Mouse (Mus musculus) liver, embryonic 14.5 days (tissue): ENCODE data around the gene Cyp2c40. TPM values are rescaled to one million over a fixed set of nuclear protein-coding genes. Genes with fewer than 3 reads are reported as not detected.
A peak's percentile ranks its signal among the peaks of the same experiment; 100 is the strongest.

Experiments
- ATAC-seq: fragments of 200-750 bp; cut with Nextera tagmentation; 2 replicates; pipeline ENCODE4 v1.8.0; 2017; ENCODE audit warnings: moderate number of reproducible peaks, mild to moderate bottlenecking, moderate library complexity; ENCODE audit not compliant: insufficient read depth
- DNase-seq, 3 experiments: peaks; one replicate each; pipeline ENCODE4 v3.0.0-alpha.2; 2012 to 2013; ENCODE audit warnings: low read depth in 3 of 3, low spot score in 3 of 3
- H3K27ac ChIP-seq: fragments of 300-500 bp; sonication (generic); 2 replicates; pipeline ENCODE4 v1.5.1; 2014; ENCODE audit warnings: moderate library complexity, mild to moderate bottlenecking, control low read depth, inconsistent platforms
- H3K27me3 ChIP-seq: fragments of 300-500 bp; sonication (generic); 2 replicates; pipeline ENCODE4 v1.6.1; 2014; ENCODE audit warnings: mild to moderate bottlenecking, low read length, moderate library complexity; ENCODE audit not compliant: control insufficient read depth, insufficient read depth
- H3K36me3 ChIP-seq: fragments of 300-500 bp; sonication (generic); replicated peaks from 2 replicates; pipeline ENCODE4 v1.6.1; 2014; ENCODE audit warnings: low read depth; ENCODE audit not compliant: control insufficient read depth, insufficient read depth
- H3K4me1 ChIP-seq, 2 experiments: fragments of 200-500 bp in 1 of 2; fragments of 300-500 bp in 1 of 2; sonication (generic) in 1 of 2; replicated peaks; 2 replicates each; pipeline ENCODE4 v1.6.1; 2012 to 2014; ENCODE audit warnings: antibody characterized with exemption in 1 of 2, inconsistent platforms in 1 of 2, low read length in 1 of 2; ENCODE audit not compliant: control insufficient read depth in 2 of 2, insufficient read depth in 2 of 2
- H3K4me2 ChIP-seq: fragments of 300-500 bp; sonication (generic); 2 replicates; pipeline ENCODE4 v1.6.1; 2014; ENCODE audit warnings: low read depth, mild to moderate bottlenecking, control low read depth, moderate library complexity
- H3K4me3 ChIP-seq, 2 experiments: fragments of 200-500 bp in 1 of 2; fragments of 300-500 bp in 1 of 2; sonication (generic) in 1 of 2; 2 replicates each; pipeline ENCODE4 v1.5.1; 2012 to 2014; ENCODE audit warnings: low read depth in 2 of 2, low read length in 2 of 2, mild to moderate bottlenecking in 2 of 2, control low read depth in 1 of 2, inconsistent platforms in 1 of 2, moderate library complexity in 1 of 2; ENCODE audit not compliant: insufficient read depth in 1 of 2
- H3K9ac ChIP-seq: fragments of 300-500 bp; sonication (generic); replicated peaks from 2 replicates; pipeline ENCODE4 v1.6.1; 2014; ENCODE audit warnings: mild to moderate bottlenecking, control low read depth, moderate library complexity
- H3K9me3 ChIP-seq: fragments of 300-500 bp; sonication (generic); 2 replicates; pipeline ENCODE4 v1.6.1; 2016; ENCODE audit warnings: low read length, mixed read lengths; ENCODE audit not compliant: control insufficient read depth
- CTCF ChIP-seq: IDR thresholded peaks from 2 replicates; pipeline ENCODE4 v1.5.1; 2016; ENCODE audit warnings: antibody characterized with exemption, low read depth, control low read depth
- EP300 ChIP-seq: IDR thresholded peaks from 2 replicates; pipeline ENCODE4 v1.6.1; 2016; ENCODE audit warnings: antibody characterized with exemption, low read depth
- WGBS: fragments of 180-500 bp; shearing (Covaris S2); extraction: QIAGEN DNeasy Blood & Tissue Kit; methylation state at CpG from one replicate; pipeline ENCODE4 v1.1.7; 2014; ENCODE audit not compliant: insufficient replicate concordance; 5-methylcytosine and 5-hydroxymethylcytosine counted together
- polyA plus RNA-seq, 2 experiments: library from polyadenylated mRNA; depleted of rRNA in 1 of 2; stranded (reverse) in 1 of 2; unstranded in 1 of 2; fragments of >200 nt; fragmentation: Nextera tagmentation in 1 of 2; extraction: Ambion mirVana in 1 of 2; gene quantifications; 2 replicates each; pipeline versions ENCODE4 v1.2.1 to v1.2.3; 2012 to 2014

Gene Cyp2c40
- polyA plus RNA-seq, 2 experiments, result 0.32 to 0.67 TPM

- peak within 1 kb of the TSS; percentile 26 to 39; a peak in 3 of 4 replicates for H3K4me3 ChIP-seq
- TF ChIP-seq CTCF (no peak), EP300 (no peak)
- no peaks in the 10 kb centered on the region for H3K27me3 ChIP-seq
- no peak within 1 kb of the TSS for H3K9ac ChIP-seq
- WGBS, result 47% methylated on average over 2 of the region's 2 CpGs
- ATAC-seq (peak; percentile 28; the same call in 1 of the 2 replicates), DNase-seq (peak in 2 of 3 experiments; percentile 1 to 3)
- H3K4me2 ChIP-seq, result no peak within 1 kb of the TSS
- H3K27ac ChIP-seq, result no peak within 1 kb of the TSS
- H3K36me3 ChIP-seq, result no peaks in the 10 kb centered on the region
- H3K9me3 ChIP-seq, result no peaks in the 10 kb centered on the region
- peaks cover 0 to 3% of the 10 kb centered on the region in 2 experiments; a peak in 1 of 4 replicates for H3K4me1 ChIP-seq
Observed at GRCm38 (mm10) chr19:39740920-39741319, 71.7 kb downstream of the Cyp2c40 start, which contains the start of gene Cyp2c68. Gene Cyp2c68, minus strand, starts transcription at chr19:39741054.

Other genes with a start within 250 kb of the Cyp2c40 start
- 0.41 and 0.52 TPM in 2 replicates for gene Cyp2c67, start 163.8 kb downstream of the Cyp2c40 start, polyA plus RNA-seq (2012; rRNA removed)
- 0.83 and 0.93 TPM in 2 replicates for gene Cyp2c67, start 163.8 kb downstream of the Cyp2c40 start, polyA plus RNA-seq (2014; fragmentation: Nextera tagmentation; extraction: Ambion mirVana)
- gene Cyp2c68, start 71.8 kb downstream of the Cyp2c40 start, polyA plus RNA-seq (2012; rRNA removed), result 36.5 and 48.7 TPM in 2 replicates
- 118 and 124 TPM in 2 replicates for gene Cyp2c68, start 71.8 kb downstream of the Cyp2c40 start, polyA plus RNA-seq (2014; fragmentation: Nextera tagmentation; extraction: Ambion mirVana)
- 0.03 and 0.06 TPM in 2 replicates for gene Cyp2c69, start 74.0 kb upstream of the Cyp2c40 start, polyA plus RNA-seq (2012; rRNA removed)
- gene Cyp2c69, start 74.0 kb upstream of the Cyp2c40 start, polyA plus RNA-seq (2014; fragmentation: Nextera tagmentation; extraction: Ambion mirVana), result not detected in 2 replicates
- 0.21 and 0.31 TPM in 2 replicates for gene Cyp2c37, start 179.6 kb upstream of the Cyp2c40 start, polyA plus RNA-seq (2012; rRNA removed)
- 0.48 and 0.51 TPM in 2 replicates for gene Cyp2c37, start 179.6 kb upstream of the Cyp2c40 start, polyA plus RNA-seq (2014; fragmentation: Nextera tagmentation; extraction: Ambion mirVana)